Mouse (Mus musculus): Measurements from ENCODE around the gene Pitpnb. TPM values are rescaled to one million over a fixed set of nuclear protein-coding genes. Genes with fewer than 3 reads are reported as not detected.

Pitpnb gene
- total RNA-seq, 2 experiments from 2014 or later: 68.1 to 68.2 TPM

DNA sequence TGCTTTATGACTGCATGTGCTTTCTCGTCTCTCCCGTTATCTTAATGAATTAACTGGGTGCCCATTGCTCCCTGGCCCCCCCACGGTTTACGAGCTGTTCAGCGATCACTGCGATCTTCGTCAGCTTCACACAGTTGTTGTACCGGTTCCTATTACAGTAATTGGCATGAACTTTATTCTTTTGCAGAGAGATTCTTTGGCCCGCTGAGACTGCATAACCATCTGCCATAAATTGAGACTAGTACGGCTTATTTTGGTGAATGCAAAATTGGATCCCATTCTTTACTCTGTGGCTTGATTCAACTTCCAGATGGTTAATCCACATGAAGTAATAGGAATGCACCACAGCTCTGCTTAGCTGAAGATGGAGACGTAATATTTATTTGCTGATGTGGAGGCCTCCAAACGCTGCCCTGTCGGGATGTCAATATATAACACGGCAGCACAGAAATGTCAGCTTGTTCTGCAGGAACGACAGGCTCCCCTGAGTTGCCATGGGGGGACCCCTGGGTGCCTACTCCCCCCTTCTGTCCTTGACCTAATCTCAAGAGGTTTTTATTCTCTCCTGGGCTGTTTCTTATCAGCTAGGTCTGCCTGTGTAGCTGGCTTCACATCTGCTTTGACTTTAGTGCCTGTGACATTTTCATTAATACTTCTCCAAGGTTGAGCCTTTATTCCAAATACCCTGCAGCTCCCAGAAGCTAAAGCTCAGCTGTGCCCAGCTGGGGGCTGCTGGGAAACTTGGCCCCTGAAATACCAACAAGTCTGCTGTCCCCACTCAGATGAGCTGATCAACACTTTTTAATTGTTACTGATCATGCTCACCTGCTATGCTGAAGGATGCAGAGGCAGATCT is 63.9 kb downstream of the Pitpnb start:
- peak; percentile 47 to 76 for DNase-seq (ENCODE audit: low spot score in 2 of 2)

DNA sequence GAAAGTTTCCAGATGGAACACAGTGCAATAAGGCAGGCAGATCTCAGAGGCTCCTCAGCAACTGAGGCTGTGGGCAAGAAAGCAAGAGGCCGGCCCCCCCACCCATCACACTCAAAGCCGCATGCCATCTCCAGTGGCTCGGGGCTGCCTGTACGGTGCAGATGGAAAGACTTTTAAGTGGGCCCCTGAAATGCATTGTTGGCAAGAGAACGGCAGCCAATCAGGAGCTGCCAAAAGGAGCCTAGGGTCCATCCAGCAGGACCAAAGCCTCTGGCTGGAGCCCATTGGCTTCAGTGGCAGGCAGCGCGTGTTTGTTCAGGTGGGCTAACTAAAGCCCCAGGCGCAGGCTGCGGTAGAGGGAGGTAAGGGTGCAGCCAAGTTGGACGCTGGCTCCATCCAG is 65.2 kb downstream of the Pitpnb start:
- DNase-seq (ENCODE audit: low spot score in 2 of 2): no peak

DNA sequence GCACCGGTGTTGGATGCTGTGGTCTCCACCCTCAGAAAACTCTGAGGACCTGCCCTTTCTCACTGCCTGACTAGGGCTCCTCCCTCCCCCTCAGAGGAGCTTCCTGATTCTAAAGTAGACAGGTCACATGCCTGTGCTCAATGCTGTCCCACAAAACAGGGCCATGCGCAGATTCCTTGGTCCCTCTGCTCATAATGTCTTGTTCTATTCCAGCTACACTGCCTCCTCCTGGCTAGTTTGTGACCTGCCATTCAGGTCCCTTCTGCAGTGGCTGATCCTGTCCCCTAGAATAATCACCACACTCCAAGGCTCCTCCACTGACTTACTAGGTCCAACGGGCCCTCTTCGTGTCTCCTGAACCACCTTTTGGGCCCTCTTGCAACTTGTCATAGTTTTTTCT is 65.6 kb downstream of the Pitpnb start:
- no peak for DNase-seq (ENCODE audit: low spot score in 2 of 2)

DNA sequence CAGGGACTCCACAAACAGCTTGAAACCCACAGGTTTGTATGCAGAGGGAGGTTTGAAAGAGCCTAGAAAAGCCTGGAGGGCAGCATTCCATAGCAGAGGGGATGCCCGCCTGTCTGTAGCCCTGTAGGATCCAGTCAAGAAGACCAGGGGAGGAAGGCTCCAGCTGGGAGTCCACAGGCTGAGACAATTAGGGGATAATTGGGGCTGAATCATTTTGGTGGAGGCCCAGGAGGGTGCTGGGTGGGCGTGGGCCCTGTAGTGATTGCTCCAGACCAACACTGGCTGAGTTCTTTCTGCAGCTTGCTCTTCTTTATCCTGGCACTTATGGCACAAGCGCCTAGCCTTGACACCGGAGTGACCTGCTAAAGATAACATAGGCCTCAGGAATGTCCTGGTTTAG is 67.9 kb downstream of the Pitpnb start:
- DNase-seq (ENCODE audit: low spot score in 2 of 2): no peak

DNA sequence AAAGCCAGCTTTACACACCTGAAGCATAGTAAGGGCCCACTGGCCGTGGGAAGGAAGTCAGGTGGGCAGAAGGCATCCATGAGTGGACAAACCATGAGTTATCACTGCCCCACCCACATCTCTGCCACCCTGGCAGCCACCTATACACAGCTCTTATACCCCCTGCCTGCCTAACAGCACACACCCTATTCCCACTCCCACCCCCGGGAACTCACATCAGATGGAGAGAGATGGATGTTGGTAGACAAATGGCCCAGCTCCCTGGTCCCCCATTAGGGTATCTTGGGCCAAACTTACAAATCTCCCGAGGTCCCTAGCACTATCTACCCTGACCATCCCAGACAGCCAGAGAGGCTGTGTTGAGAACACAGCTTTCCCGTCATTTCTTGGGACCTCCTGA is 68.7 kb downstream of the Pitpnb start:
- DNase-seq (ENCODE audit: low spot score in 2 of 2): no peak

DNA sequence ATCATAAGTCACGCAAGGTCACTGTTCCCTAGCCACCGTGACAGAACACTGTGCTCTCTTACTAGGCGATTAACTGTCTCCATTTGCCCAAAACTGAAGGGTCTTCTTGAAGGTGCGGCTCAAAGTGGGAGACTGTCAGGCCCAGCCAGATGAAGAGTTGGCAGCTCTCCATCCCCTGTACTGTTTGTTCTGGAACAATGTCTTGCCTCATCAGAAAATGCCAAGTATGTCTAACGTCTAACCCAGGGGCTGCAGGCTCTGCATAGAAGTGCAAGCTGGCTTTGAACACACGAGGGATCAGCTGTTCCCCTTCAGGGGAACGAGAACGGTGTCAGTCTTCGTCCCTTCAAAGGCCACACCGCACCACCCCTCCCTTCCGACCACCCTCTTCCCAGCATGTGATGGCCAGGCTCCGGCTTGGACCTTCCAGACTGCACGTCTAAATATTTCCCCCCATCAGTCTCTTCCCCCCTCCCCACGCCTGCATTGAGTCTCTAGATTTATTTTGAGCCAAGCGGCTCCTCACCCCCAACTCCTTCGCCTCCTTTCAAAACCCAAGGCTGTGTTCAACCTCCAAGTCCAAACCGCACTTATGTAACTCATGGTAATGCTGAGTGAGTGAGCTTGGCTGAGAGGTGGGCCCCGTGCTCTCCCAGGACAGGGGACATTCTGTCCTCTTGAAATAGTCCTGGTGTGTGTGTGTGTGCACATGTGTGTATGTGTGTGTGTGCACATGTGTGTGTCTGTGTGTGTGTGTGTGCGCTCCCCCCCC is 71.5 kb downstream of the Pitpnb start:
- DNase-seq (ENCODE audit: low spot score in 2 of 2): no peak

DNA sequence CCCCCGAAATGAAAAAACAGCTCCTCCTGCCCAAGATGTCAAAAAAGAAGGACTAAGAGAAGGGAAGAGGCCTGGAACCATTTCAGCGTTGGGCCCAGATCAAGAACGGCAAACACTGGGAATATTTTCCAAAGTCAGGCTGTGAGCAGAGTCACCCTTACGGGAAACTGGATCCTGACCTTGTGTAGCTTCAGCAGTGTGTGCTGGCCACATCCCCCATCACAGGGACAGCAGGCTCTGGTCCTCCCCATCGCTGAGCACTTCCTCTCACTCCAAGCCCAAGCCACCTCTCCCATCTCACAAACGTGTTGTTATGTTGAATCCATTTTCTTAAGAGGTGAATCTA is 72.1 kb downstream of the Pitpnb start:
- no peak for DNase-seq (ENCODE audit: low spot score in 2 of 2)

DNA sequence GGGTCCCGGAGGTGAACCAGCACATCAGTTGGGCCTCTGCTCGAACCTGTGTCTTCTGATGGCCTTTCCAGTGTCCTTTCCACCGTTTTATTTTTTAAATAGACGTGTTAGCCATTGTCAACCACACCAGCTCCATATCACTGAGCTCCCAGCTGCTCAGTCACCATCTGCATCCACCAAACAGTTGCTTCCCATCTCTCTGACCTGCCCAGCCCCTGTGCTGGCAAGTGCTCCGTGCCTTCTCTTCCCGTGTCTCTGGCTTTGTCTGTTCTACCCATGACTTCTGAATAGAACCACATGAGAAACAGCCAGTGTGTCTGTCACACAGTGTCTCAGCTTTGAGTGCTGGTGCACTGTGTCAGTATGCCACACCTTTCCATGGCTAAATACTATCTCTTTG is 74.2 kb downstream of the Pitpnb start:
- DNase-seq (ENCODE audit: low spot score in 2 of 2): no peak

DNA sequence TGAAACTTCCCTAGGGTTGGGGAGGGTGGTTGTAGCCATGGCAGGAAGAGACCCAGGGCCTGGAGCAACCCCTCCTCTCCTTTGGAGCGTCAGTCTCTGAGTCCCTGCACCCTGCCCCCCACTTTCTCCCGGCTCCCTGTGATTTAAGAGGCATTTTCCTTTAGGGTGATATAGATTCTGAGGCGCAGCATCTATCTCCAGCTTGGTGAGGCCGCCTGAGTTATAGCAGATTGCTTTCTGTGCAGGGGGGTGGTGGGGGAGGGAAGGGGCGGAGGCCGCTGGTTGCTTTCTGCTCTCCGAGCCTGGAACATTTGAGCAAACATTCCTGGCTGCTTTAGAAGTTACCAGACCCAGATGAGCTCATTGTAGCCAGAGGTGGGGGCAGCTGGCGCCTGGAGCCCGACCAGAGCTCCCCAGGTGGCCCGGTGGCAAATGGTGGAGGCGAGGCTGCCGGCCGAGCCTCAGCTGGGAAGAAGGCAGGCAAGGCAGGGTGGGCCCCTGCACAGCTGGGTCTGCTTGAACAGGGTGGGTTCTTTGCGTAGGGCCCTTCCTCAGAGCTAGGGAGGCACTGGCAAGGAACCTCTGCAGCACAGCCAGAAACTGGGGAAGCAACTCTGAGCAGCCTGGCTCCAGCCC is 78.0 kb downstream of the Pitpnb start:
- no peak for DNase-seq (ENCODE audit: low spot score in 2 of 2)

DNA sequence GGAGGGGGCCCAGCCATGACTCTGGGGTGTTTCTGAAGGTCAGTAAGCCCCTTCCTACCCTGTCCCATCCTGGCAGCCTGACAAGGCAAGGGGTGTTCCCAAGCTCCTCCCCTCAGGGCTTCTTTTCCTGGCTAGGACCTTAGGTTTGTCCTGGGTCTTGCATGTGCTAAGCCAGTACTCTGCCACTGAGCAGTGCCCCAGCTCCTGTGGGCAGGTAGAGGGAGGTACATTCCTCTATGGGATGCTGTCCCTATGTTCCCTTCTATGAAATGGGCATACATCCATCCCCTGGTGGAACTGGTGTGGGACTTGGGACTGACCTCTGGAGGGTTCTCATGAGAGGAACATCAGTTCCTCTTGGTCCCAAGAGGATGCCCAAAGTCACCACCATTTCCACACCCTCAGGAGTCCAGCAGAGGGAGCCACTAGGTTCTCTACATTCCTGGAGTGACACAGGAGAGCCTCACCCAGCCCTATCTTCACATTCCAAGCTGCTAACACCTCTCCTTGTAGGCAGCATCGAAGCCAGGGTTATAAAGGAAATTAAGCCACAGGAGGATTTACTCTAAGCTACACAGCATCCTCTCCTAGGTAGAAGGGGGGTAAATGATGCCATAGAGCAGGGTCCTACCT is 79.0 kb downstream of the Pitpnb start:
- no peak for DNase-seq (ENCODE audit: low spot score in 2 of 2)

DNA sequence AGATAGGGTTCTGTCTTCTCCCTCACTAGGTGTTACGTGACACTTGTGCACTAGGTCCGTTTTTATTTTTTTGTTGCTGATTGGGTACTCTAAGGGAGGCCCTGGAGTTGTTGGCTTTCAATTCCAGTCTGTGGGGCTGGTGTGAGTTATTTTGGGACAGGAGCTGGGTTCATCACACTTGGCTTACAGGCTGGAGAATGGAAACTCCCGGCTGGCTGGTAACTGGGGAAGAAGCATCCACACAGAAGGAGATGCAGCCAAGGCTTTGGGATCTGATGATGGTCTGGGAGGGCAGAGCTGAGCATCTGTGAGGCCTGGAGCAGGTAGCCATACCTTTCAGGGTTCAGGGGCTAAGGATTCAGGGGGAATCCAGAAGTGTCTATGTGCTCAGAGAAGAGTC is 80.1 kb downstream of the Pitpnb start:
- no peak for DNase-seq (ENCODE audit: low spot score in 2 of 2)

DNA sequence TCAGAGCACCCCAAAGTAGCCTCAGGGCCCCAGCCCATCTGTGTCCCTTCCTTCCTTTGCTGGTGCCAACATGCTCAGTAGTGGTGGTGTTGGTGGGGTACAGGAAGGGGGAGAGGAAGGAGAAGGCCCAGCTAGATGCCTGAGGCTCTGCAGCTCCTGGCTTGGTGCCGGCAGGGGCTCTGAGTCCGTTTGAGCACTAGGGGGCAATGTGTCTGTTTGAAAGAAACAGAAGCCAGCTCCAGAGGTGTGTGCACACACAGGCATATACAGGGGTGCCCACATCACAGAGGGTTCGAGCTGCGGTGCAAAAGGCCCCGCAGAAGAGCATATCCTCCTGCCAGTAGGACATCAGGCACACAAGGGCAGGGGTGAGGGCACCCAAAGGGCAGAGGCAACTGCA is 83.6 kb downstream of the Pitpnb start:
- DNase-seq (ENCODE audit: low spot score in 2 of 2): peak; percentile 83 to 88

DNA sequence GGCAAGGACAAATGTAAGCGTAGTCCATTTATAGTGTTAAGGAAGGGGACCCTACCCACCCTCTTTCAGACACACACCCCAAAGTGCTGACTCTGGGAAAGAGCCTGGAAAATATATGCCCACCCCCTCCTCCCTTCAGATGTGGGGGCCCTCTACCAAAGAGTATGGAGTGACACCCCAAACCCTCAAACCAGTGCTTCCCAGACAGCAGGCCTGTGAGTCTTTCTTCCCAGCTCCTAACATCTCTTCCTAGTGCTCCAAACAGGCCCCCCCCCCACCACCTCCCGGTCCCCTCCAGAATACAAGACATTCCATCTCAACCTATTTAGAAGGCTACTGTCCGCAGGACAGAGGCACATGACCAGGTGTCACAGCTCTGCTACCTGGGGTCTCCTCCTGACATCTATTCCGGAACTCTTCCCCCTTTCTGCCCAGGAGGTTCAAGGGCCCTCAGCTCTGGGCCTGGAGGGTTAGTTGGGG is 84.2 kb downstream of the Pitpnb start:
- DNase-seq (ENCODE audit: low spot score in 2 of 2): no peak

DNA sequence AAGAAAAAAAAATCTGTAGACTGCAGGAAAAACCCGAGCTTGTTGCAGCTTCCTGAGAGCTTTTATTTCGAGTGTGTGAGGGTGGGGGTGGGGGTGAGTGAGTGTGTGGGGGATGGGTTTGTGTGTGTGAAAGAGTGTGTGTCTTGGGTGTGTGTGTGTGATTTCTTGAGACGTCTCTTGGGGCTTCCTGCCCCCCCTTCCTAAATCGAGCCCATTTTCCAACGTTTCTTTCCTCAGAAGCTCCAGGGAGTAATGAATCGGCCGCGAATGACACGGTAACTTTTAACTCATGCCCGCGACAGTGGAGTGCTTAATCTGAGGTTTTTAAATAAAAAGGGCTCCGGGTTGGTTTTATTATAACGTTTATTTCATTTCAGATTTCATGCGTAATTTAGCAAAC is 85.0 kb downstream of the Pitpnb start:
- no peak for DNase-seq (ENCODE audit: low spot score in 2 of 2)

DNA sequence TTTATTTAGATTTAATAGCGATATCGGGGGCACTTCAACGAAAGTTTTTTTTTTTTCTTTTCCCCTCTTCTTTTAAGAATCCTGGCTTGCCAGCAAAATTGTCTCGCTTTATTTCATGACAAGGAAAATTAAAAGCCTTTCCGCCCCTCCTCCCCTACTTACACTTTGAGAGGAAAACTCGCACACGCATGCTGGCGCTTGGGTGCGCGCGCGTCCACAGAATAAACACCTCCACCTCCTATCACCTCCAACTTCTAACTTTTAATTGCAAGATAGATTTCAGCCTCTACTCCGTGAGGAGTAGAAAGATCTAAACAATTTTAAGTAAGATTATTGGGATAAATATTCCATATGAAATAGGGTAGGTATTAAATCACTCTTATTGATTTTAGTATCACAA is 85.5 kb downstream of the Pitpnb start:
- DNase-seq (ENCODE audit: low spot score in 2 of 2): no peak

DNA sequence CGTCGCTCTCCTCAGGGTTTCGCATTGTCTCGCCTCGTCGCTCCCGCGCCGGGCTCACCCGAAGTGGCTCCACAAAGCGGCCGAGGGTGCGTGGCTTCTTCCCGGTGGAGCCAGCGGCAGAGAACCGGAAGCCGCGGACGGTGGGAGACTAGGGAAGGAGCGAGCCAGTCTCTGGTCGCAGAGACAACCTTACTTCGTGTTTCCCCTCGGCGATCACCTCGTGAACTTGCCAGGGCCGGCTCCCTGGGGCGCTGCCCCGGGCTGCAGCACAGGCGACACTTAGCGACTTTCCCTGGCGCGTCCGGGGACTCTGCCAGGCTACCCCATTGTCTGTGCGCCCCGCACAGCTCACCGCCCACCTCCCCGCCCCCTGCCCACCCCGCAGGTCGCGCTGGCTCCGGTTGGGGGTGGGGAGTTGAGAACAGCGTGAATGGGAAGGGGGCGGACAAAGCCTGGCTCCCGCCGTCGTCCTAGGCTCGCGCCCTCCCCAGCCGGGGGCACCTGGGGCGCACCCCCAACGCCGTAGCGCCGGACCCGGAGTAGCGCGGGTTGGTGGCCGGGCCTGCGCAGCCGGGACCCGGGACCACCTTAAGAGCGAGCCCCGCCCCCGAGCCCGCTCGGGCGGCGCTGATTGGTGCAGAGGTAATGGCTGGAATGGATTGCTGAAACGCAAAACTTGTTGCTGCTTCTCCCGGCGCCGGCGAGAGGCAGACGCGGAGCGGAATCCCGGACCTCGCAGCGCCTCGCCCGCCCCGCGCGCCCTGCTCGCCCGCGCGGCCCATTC is 86.2 kb downstream of the Pitpnb start, which contains the start of gene Mn1:
Mn1 (plus strand) TSS at position 772 of the 784 bp plus-strand sequence.
- DNase-seq (ENCODE audit: low spot score in 2 of 2): peak; percentile 91 to 93

DNA sequence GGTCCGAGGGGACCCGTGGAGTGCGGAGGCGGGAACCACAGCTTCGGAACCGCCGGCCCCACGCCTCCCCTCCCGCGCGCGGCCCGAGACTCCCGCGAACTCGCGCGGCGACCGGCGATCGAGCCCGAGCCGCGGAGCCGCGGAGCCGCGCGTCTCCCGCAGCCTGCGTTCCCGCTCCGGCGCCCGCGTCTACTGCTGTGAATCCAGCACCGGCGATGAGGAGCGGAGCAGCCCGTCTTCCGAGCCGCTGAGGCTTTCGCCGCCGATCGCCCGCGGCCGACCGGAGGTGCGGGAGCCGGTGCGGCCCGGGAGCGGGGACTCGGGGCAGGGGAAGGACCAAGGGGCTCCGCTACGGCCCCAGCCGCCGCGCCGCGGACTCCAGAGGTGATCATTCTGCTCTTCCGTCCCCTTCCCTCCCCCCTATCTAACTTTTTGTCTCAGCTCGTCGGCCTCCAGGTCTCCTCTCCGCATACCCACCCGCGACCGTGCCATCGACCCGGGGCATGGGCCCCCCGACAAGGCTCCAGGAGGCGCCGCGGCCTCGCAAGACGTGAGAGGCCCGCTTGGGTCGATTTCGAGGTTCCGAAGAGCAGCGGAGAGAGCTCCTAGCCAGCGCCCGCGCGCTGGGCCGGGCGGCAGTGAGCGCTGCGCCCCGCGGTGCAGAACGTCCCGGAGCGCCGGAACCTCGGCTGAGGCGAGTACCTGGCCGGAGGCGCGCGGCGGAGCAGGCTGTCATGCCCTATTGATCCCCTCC is 87.0 kb downstream of the Pitpnb start:
- peak in 1 of 2 experiments; percentile 42 for DNase-seq (ENCODE audit: low spot score in 2 of 2)

DNA sequence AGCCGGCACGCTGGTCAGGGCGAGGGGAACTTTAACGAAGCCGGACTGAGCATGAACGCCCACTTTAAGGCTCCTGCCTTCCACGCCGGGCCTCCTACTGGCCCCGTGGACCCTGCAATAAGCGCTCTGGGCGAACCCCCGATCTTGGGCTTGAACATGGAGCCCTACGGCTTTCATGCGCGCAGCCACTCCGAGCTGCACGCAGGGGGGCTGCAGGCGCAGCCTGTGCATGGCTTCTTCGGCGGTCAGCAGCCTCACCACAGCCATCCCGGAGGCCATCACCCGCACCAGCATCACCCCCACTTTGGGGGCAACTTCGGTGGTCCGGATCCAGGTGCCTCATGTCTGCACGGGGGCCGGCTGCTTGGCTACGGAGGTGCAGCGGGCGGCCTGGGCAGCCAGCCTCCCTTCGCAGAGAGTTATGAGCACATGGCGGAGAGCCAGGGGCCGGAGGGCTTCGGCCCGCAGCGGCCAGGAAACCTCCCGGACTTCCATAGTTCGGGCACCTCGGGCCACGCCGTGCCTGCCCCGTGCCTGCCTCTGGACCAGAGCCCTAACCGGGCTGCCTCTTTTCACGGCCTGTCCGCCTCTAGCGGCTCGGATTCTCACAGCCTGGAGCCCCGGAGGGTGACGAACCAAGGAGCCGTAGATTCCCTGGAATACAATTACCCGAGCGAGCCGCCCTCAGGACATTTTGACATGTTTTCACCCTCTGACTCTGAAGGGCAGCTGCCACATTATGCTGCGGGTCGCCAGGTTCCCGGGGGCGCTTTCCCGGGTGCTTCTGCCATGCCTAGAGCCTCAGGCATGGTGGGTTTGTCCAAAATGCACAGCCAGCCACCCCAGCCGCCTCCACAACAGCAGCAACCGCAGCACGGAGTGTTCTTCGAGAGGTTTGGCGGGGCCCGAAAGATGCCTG is 87.9 kb downstream of the Pitpnb start:
- DNase-seq (ENCODE audit: low spot score in 2 of 2): peak in 1 of 2 experiments; percentile 51
